Mouse (Mus musculus): ENCODE measurements around the gene Ctnnbl1.

GRCm38 (mm10) chr2:157693576-157693975 lies 43.6 kb upstream of the Ctnnbl1 start:
- TF ChIP-seq POLR2A (IDR thresholded peaks at IDR 0.05; ENCODE audit: low read depth, low read length) (no peak), CTCF (IDR thresholded peaks at IDR 0.05; ENCODE audit: extremely low read depth, insufficient read depth, insufficient read length, insufficient replicate concordance) (no peak)
